In genomic region chr16:92753944-92754343, GRCm38 (mm10) we compare ENCODE assay signal across 24 mouse cellular contexts.
"Had no signal": no experiment of that assay in that cellular context is flagged by ENCODE, and none has a peak within 500 bp of the region (broad histone marks: within the 10 kb centered on the region; RNA-seq: fewer than 3 reads in every experiment).

No protein-coding gene starts in this region.

- H3K9me3 ChIP-seq: hindbrain, embryonic 15.5 days; limb, embryonic 12.5 days; limb, embryonic 15.5 days; megakaryocyte, embryonic 14.5 days; midbrain, embryonic 10.5 days; midbrain, embryonic 15.5 days; neural tube, embryonic 12.5 days; neural tube, embryonic 15.5 days had no signal

- H3K27me3 ChIP-seq: hindbrain, embryonic 15.5 days; limb, embryonic 12.5 days; megakaryocyte, embryonic 14.5 days; midbrain, embryonic 15.5 days; neural tube, embryonic 12.5 days; neural tube, embryonic 15.5 days had no signal

- ATAC-seq: intestine, postnatal 0 days; liver, postnatal 0 days; lung, postnatal 0 days; midbrain, embryonic 15.5 days had no signal

- DNase-seq: kidney, adult 2 months; kidney, postnatal 10 days; kidney, postnatal 36 days; layer of hippocampus, postnatal 36 days; left cerebral cortex, postnatal 4 days; liver, postnatal 0 days; lung, embryonic 14.5 days; right cerebral cortex, adult 18-20 months; right cerebral cortex, postnatal 14 days; right cerebral cortex, postnatal 4 days had no signal

- H3K36me3 ChIP-seq: hindbrain, embryonic 15.5 days; limb, embryonic 12.5 days; limb, embryonic 15.5 days; midbrain, embryonic 10.5 days; midbrain, embryonic 15.5 days; neural tube, embryonic 12.5 days; neural tube, embryonic 15.5 days had no signal

- H3K4me3 ChIP-seq: hindbrain, embryonic 15.5 days; limb, embryonic 12.5 days; limb, embryonic 15.5 days; megakaryocyte, embryonic 14.5 days; midbrain, embryonic 10.5 days; midbrain, embryonic 15.5 days; neural tube, embryonic 12.5 days; neural tube, embryonic 15.5 days had no signal

- H3K4me2 ChIP-seq: hindbrain, embryonic 15.5 days; limb, embryonic 12.5 days; limb, embryonic 15.5 days; liver, embryonic 11.5 days; lung, embryonic 14.5 days; midbrain, embryonic 15.5 days; neural tube, embryonic 12.5 days; neural tube, embryonic 15.5 days had no signal

- H3K4me1 ChIP-seq: hindbrain, embryonic 15.5 days; limb, embryonic 15.5 days; midbrain, embryonic 10.5 days; midbrain, embryonic 15.5 days; neural tube, embryonic 12.5 days; neural tube, embryonic 15.5 days had no signal

- H3K27ac ChIP-seq: hindbrain, embryonic 15.5 days; limb, embryonic 12.5 days; limb, embryonic 15.5 days; liver, embryonic 14.5 days; macrophage; midbrain, embryonic 10.5 days; midbrain, embryonic 15.5 days; neural tube, embryonic 12.5 days; neural tube, embryonic 15.5 days; stomach, postnatal 0 days had no signal

- H3K9ac ChIP-seq: hindbrain, embryonic 15.5 days; limb, embryonic 12.5 days; limb, embryonic 15.5 days; liver, embryonic 14.5 days; liver, postnatal 0 days; lung, embryonic 14.5 days; midbrain, embryonic 15.5 days; neural tube, embryonic 12.5 days; neural tube, embryonic 15.5 days had no signal
